Mouse (Mus musculus) right cerebral cortex, adult 18-20 months (tissue): ENCODE data around the gene Dmxl2.

Source experiments
- DNase-seq: peaks from one replicate; pipeline ENCODE4 v3.0.0; 2022; ENCODE audit warnings: mixed read lengths

Gene Dmxl2

GRCm38 (mm10) chr9:54501453-54502110, at the start of gene Dmxl2:
Dmxl2 (minus strand) TSS chr9:54501626.
- peak; percentile 90 for DNase-seq

GRCm38 (mm10) chr9:54549433-54549832, 48.0 kb upstream of the Dmxl2 start:
- DNase-seq = no peak

GRCm38 (mm10) chr9:54547536-54547935, 46.1 kb upstream of the Dmxl2 start:
- peak; percentile 54 for DNase-seq

GRCm38 (mm10) chr9:54544954-54545315, 43.5 kb upstream of the Dmxl2 start:
- no peak for DNase-seq

GRCm38 (mm10) chr9:54544212-54544953, 43.0 kb upstream of the Dmxl2 start:
- no peak for DNase-seq

- no peak for DNase-seq
Measured at GRCm38 (mm10) chr9:54540801-54541200, 39.4 kb upstream of the Dmxl2 start.

- DNase-seq = no peak
Measured at GRCm38 (mm10) chr9:54538684-54539083, 37.3 kb upstream of the Dmxl2 start, which contains the start of gene Sh2d7. Sh2d7 (plus strand) TSS chr9:54538984.

- DNase-seq = no peak
Measured at GRCm38 (mm10) chr9:54538244-54538643, 36.8 kb upstream of the Dmxl2 start.

GRCm38 (mm10) chr9:54537480-54537879, 36.1 kb upstream of the Dmxl2 start:
- no peak for DNase-seq

GRCm38 (mm10) chr9:54537030-54537429, 35.6 kb upstream of the Dmxl2 start:
- DNase-seq = peak; percentile 39

- no peak for DNase-seq
Measured at GRCm38 (mm10) chr9:54536236-54536635, 34.8 kb upstream of the Dmxl2 start.

- peak; percentile 75 for DNase-seq
Measured at GRCm38 (mm10) chr9:54533975-54534374, 32.5 kb upstream of the Dmxl2 start.

GRCm38 (mm10) chr9:54532926-54533325, 31.5 kb upstream of the Dmxl2 start:
- no peak for DNase-seq

- no peak for DNase-seq
Measured at GRCm38 (mm10) chr9:54531421-54531820, 30.0 kb upstream of the Dmxl2 start.

GRCm38 (mm10) chr9:54530836-54531235, 29.4 kb upstream of the Dmxl2 start:
- no peak for DNase-seq

- no peak for DNase-seq
Measured at GRCm38 (mm10) chr9:54529950-54530349, 28.5 kb upstream of the Dmxl2 start.

GRCm38 (mm10) chr9:54527694-54528093, 26.3 kb upstream of the Dmxl2 start:
- no peak for DNase-seq

GRCm38 (mm10) chr9:54520286-54520685, 18.9 kb upstream of the Dmxl2 start:
- no peak for DNase-seq

GRCm38 (mm10) chr9:54518921-54519320, 17.5 kb upstream of the Dmxl2 start:
- DNase-seq = peak; percentile 83

GRCm38 (mm10) chr9:54515991-54516390, 14.6 kb upstream of the Dmxl2 start:
- no peak for DNase-seq

- DNase-seq = no peak
Measured at GRCm38 (mm10) chr9:54502873-54503272, 1.4 kb upstream of the Dmxl2 start.

- DNase-seq = no peak
Measured at GRCm38 (mm10) chr9:54502111-54502495, 677 bp upstream of the Dmxl2 start.

GRCm38 (mm10) chr9:54500832-54501452, 484 bp downstream of the Dmxl2 start:
- peak; percentile 52 for DNase-seq

- no peak for DNase-seq
Measured at GRCm38 (mm10) chr9:54499791-54500190, 1.6 kb downstream of the Dmxl2 start.
